Mouse (Mus musculus): ENCODE measurements around the gene Arf6. TPM values are rescaled to one million over a fixed set of nuclear protein-coding genes. Genes with fewer than 3 reads are reported as not detected.
"Not testable (repeated sequence)": the region's sequence is repeated elsewhere in the genome, so short reads cannot be mapped to it uniquely, and the experiment has no call there.

Gene Arf6
- polyA plus RNA-seq, 1 experiment from 2014 or later, result 47.7 TPM

- ATAC-seq (ENCODE audit: low FRiP score), result no peak
- no peaks in the 10 kb centered on the region for H3K27me3 ChIP-seq (ENCODE audit: control insufficient read depth, insufficient read depth, low read length)
These were observed 1.0 kb upstream of the Arf6 start for GRCm38 (mm10) chr12:69370936-69371335.

GRCm38 (mm10) chr12:69371421-69371853 is 513 bp upstream of the Arf6 start:
- peak overlapping the region; percentile 96 for H3K4me3 ChIP-seq (ENCODE audit: low read depth, low read length)
- DNase-seq (ENCODE audit: low spot score, missing footprints), result no peak
- H3K9me3 ChIP-seq (ENCODE audit: control insufficient read depth, low read length), result no peaks in the 10 kb centered on the region
- peak; percentile 88 for ATAC-seq (ENCODE audit: low FRiP score)
- WGBS, result under 1% methylated on average over 24 of the region's 24 CpGs
- peaks cover 2% of the 10 kb centered on the region; the same call in 1 of the 2 replicates for H3K36me3 ChIP-seq (ENCODE audit: control insufficient read depth, insufficient read depth, low read length)
- no peaks in the 10 kb centered on the region for H3K27me3 ChIP-seq (ENCODE audit: control insufficient read depth, insufficient read depth, low read length)
- H3K4me1 ChIP-seq (ENCODE audit: control insufficient read depth, insufficient read depth, low read length), result peaks cover 12% of the 10 kb centered on the region
- H3K9ac ChIP-seq (ENCODE audit: low read length), result peak overlapping the region; percentile 95
- peak overlapping the region; percentile 92 for H3K4me2 ChIP-seq
- peak overlapping the region; percentile 77 for H3K27ac ChIP-seq (ENCODE audit: low read depth, low read length)

More at GRCm38 (mm10) chr12:69370936-69371335, 1.0 kb upstream of the Arf6 start:
- Histone ChIP-seq H3K9ac (ENCODE audit: low read length) (peak overlapping the region; percentile 95), H3K36me3 (ENCODE audit: control insufficient read depth, insufficient read depth, low read length) (peaks cover 2% of the 10 kb centered on the region; the same call in 1 of the 2 replicates), H3K9me3 (ENCODE audit: control insufficient read depth, low read length) (no peaks in the 10 kb centered on the region), H3K27ac (ENCODE audit: low read depth, low read length) (no peak overlapping the region; the same call in 1 of the 2 replicates), H3K4me2 (peak overlapping the region; percentile 92), H3K4me1 (ENCODE audit: control insufficient read depth, insufficient read depth, low read length) (peaks cover 12% of the 10 kb centered on the region), H3K4me3 (ENCODE audit: low read depth, low read length) (peak overlapping the region; percentile 96)
- DNase-seq (ENCODE audit: low spot score, missing footprints), result no peak
- WGBS, result 17% methylated on average over 7 of the region's 7 CpGs

- Histone ChIP-seq H3K4me2 (peak overlapping the region; percentile 92), H3K27ac (ENCODE audit: low read depth, low read length) (peak overlapping the region; percentile 81), H3K4me1 (ENCODE audit: control insufficient read depth, insufficient read depth, low read length) (peaks cover 12% of the 10 kb centered on the region), H3K4me3 (ENCODE audit: low read depth, low read length) (peak overlapping the region; percentile 96), H3K27me3 (ENCODE audit: control insufficient read depth, insufficient read depth, low read length) (no peaks in the 10 kb centered on the region), H3K9ac (ENCODE audit: low read length) (peak overlapping the region; percentile 95), H3K36me3 (ENCODE audit: control insufficient read depth, insufficient read depth, low read length) (peaks cover 2% of the 10 kb centered on the region; the same call in 1 of the 2 replicates), H3K9me3 (ENCODE audit: control insufficient read depth, low read length) (no peaks in the 10 kb centered on the region)
- DNase-seq (ENCODE audit: low spot score, missing footprints) (peak; percentile 91), ATAC-seq (ENCODE audit: low FRiP score) (peak; percentile 11)
- under 1% methylated on average over 42 of the region's 42 CpGs for whole genome bisulfite sequencing
These were observed 881 bp downstream of the Arf6 start for GRCm38 (mm10) chr12:69372731-69373331.

- ATAC-seq (ENCODE audit: low FRiP score), result no peak
- WGBS, result 53% methylated on average over 11 of the region's 11 CpGs
These were observed 2.2 kb downstream of the Arf6 start for GRCm38 (mm10) chr12:69373850-69374766.

GRCm38 (mm10) chr12:69376132-69376531 is 4.2 kb downstream of the Arf6 start:
- Histone ChIP-seq H3K4me2 (no peak overlapping the region), H3K27ac (ENCODE audit: low read depth, low read length) (no peak overlapping the region), H3K27me3 (ENCODE audit: control insufficient read depth, insufficient read depth, low read length) (no peaks in the 10 kb centered on the region), H3K9ac (ENCODE audit: low read length) (no peak overlapping the region), H3K4me1 (ENCODE audit: control insufficient read depth, insufficient read depth, low read length) (peaks cover 12% of the 10 kb centered on the region), H3K9me3 (ENCODE audit: control insufficient read depth, low read length) (no peaks in the 10 kb centered on the region), H3K36me3 (ENCODE audit: control insufficient read depth, insufficient read depth, low read length) (peaks cover 2% of the 10 kb centered on the region; the same call in 1 of the 2 replicates), H3K4me3 (ENCODE audit: low read depth, low read length) (no peak overlapping the region)
- DNase-seq (ENCODE audit: low spot score, missing footprints) (no peak), ATAC-seq (ENCODE audit: low FRiP score) (no peak)
- 91% methylated on average over 2 of the region's 2 CpGs for WGBS

More at GRCm38 (mm10) chr12:69373850-69374766, 2.2 kb downstream of the Arf6 start:
- Histone ChIP-seq H3K4me3 (ENCODE audit: low read depth, low read length) (peak overlapping the region; percentile 96), H3K4me2 (peak overlapping the region; percentile 92), H3K27ac (ENCODE audit: low read depth, low read length) (no peak overlapping the region), H3K9me3 (ENCODE audit: control insufficient read depth, low read length) (no peaks in the 10 kb centered on the region), H3K27me3 (ENCODE audit: control insufficient read depth, insufficient read depth, low read length) (no peaks in the 10 kb centered on the region), H3K4me1 (ENCODE audit: control insufficient read depth, insufficient read depth, low read length) (peaks cover 12% of the 10 kb centered on the region), H3K36me3 (ENCODE audit: control insufficient read depth, insufficient read depth, low read length) (peaks cover 2% of the 10 kb centered on the region; the same call in 1 of the 2 replicates), H3K9ac (ENCODE audit: low read length) (peak overlapping the region; percentile 95; the same call in 1 of the 2 replicates)
- no peak for DNase-seq (ENCODE audit: low spot score, missing footprints)

GRCm38 (mm10) chr12:69377188-69377587 is 5.2 kb downstream of the Arf6 start:
- no peak overlapping the region for H3K9ac ChIP-seq (ENCODE audit: low read length)
- no peak overlapping the region for H3K4me3 ChIP-seq (ENCODE audit: low read depth, low read length)
- no peak for DNase-seq (ENCODE audit: low spot score, missing footprints)
- no peak overlapping the region for H3K27ac ChIP-seq (ENCODE audit: low read depth, low read length)
- no peaks in the 10 kb centered on the region for H3K9me3 ChIP-seq (ENCODE audit: control insufficient read depth, low read length)
- no peak for ATAC-seq (ENCODE audit: low FRiP score)
- no peaks in the 10 kb centered on the region for H3K27me3 ChIP-seq (ENCODE audit: control insufficient read depth, insufficient read depth, low read length)
- 92% methylated on average over 1 of the region's 1 CpGs for WGBS
- H3K4me1 ChIP-seq (ENCODE audit: control insufficient read depth, insufficient read depth, low read length), result peaks cover 12% of the 10 kb centered on the region
- no peak overlapping the region for H3K4me2 ChIP-seq
- peaks cover 2% of the 10 kb centered on the region; the same call in 1 of the 2 replicates for H3K36me3 ChIP-seq (ENCODE audit: control insufficient read depth, insufficient read depth, low read length)

GRCm38 (mm10) chr12:69377636-69378035 is 5.7 kb downstream of the Arf6 start:
- H3K4me3 ChIP-seq (ENCODE audit: low read depth, low read length); H3K9me3 ChIP-seq (ENCODE audit: control insufficient read depth, low read length); H3K4me2 ChIP-seq; H3K27ac ChIP-seq (ENCODE audit: low read depth, low read length); H3K9ac ChIP-seq (ENCODE audit: low read length); H3K36me3 ChIP-seq (ENCODE audit: control insufficient read depth, insufficient read depth, low read length); ATAC-seq (ENCODE audit: low FRiP score); H3K27me3 ChIP-seq (ENCODE audit: control insufficient read depth, insufficient read depth, low read length); DNase-seq (ENCODE audit: low spot score, missing footprints): not testable (repeated sequence)
- WGBS, result 95% methylated on average over 6 of the region's 6 CpGs
- peaks cover 12% of the 10 kb centered on the region for H3K4me1 ChIP-seq (ENCODE audit: control insufficient read depth, insufficient read depth, low read length)

- Histone ChIP-seq H3K4me2 (no peak overlapping the region), H3K36me3 (ENCODE audit: control insufficient read depth, insufficient read depth, low read length) (peaks cover 1% of the 10 kb centered on the region; the same call in 1 of the 2 replicates), H3K4me3 (ENCODE audit: low read depth, low read length) (no peak overlapping the region), H3K27ac (ENCODE audit: low read depth, low read length) (no peak overlapping the region), H3K9me3 (ENCODE audit: control insufficient read depth, low read length) (no peaks in the 10 kb centered on the region), H3K27me3 (ENCODE audit: control insufficient read depth, insufficient read depth, low read length) (no peaks in the 10 kb centered on the region), H3K9ac (ENCODE audit: low read length) (no peak overlapping the region), H3K4me1 (ENCODE audit: control insufficient read depth, insufficient read depth, low read length) (peaks cover 7% of the 10 kb centered on the region)
- ATAC-seq (ENCODE audit: low FRiP score), result no peak
- 94% methylated on average over 11 of the region's 11 CpGs for WGBS
- DNase-seq (ENCODE audit: low spot score, missing footprints), result no peak
These were observed 6.9 kb downstream of the Arf6 start for GRCm38 (mm10) chr12:69378558-69379454.

Data from midbrain, embryonic 11.5 days (tissue).